Comparison of ENCODE assay signal across 8 mouse cellular contexts in the genomic region with DNA sequence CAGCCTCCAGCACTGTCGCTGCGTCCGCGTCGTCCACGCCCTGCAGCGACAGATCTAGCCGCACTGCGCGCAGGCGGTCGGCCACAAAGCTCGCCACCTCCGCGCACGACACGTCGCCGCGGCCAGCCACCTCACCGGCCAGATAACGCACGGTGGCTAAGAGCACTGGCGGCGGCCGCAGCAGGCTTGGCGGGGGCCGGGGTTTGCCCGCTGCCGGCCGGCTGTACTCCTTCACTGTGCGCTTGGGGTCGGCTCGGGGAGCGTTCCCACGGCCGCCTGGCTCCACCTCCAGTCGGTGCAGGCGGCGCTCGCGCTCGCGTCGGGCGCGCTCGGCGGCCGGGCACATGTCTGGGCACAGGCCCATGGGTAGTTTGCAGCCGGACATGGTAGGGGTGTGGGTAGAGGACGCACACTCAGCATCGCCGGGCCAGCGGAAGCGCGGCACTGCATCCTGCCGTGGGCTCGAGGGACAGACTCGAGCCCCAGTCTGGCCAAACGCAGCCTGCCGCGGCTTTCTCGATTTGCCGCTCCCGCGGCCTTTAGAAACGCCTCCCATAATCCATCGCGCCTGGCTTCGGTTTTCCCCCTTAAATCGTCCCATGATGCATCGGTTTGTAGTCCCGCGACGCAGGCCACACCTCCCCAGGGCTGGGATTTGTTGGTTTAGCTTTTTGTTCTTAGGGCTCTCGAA. TPM values are rescaled to one million over a fixed set of nuclear protein-coding genes. Genes with fewer than 3 reads are reported as not detected.
DNase-seq lines count a peak whose midpoint lies in the region; ATAC-seq and TF ChIP-seq lines count a peak whose summit lies in the region.

Sac3d1 (minus strand) TSS at position 665 of the 691 bp plus-strand sequence.

- in situ Hi-C loops in ES-E14 (cut with MboI; ENCODE audit: low sequenced_read_pairs in 2 of 2, unreplicated experiment in 2 of 2), result no loop called here

- peaks cover 2 to 17% of the 10 kb centered on the region in 2 experiments; a peak in 1 of 4 replicates for H3K4me1 ChIP-seq in ES-E14 (ENCODE audit: control insufficient read depth in 2 of 2, insufficient read depth in 2 of 2, low read length in 2 of 2, poor library complexity in 1 of 2)
- peaks cover 13% of the 10 kb centered on the region for H3K4me1 ChIP-seq in forebrain, embryonic 14.5 days (ENCODE audit: control insufficient read depth, insufficient read depth, low read length)
- H3K4me1 ChIP-seq in neural tube, embryonic 15.5 days, result peaks cover 30% of the 10 kb centered on the region

- intact Hi-C loops in heart, postnatal 14 days (cut with DNase I), result no loop called here

- peak within 1 kb of the TSS; percentile 75 for H3K27ac ChIP-seq in ES-E14 (ENCODE audit: insufficient read depth, low read depth, low read length, poor library complexity, severe bottlenecking)
- H3K27ac ChIP-seq in forebrain, embryonic 14.5 days (ENCODE audit: low read depth, low read length), result peak within 1 kb of the TSS; percentile 90
- peak within 1 kb of the TSS; percentile 95 for H3K27ac ChIP-seq in neural tube, embryonic 15.5 days (replicated peaks)

- peak within 1 kb of the TSS; percentile 86 to 96 for H3K4me3 ChIP-seq in ES-E14 (ENCODE audit: insufficient read depth in 1 of 2, low read depth in 1 of 2, low read length in 2 of 2, poor library complexity in 1 of 2, severe bottlenecking in 1 of 2)
- peak within 1 kb of the TSS; percentile 81 for H3K4me3 ChIP-seq in forebrain, embryonic 14.5 days (ENCODE audit: low read depth, low read length)
- peak within 1 kb of the TSS; percentile 71 for H3K4me3 ChIP-seq in neural tube, embryonic 15.5 days (replicated peaks)

- peak; percentile 92 for DNase-seq in ES-E14 (ENCODE audit: low read depth, low spot score)
- DNase-seq in cerebellum, adult 11 months, result peak; percentile 83
- peak; percentile 98 for DNase-seq in forebrain, embryonic 14.5 days (ENCODE audit: low spot score)
- DNase-seq in heart, postnatal 14 days, result peak; percentile 85 to 88
- DNase-seq in layer of hippocampus, adult 11-12 months (ENCODE audit: low spot score), result peak; percentile 89
- DNase-seq in lung, adult 18-20 months, result peak; percentile 92 to 93
- peak; percentile 89 for DNase-seq in testis, postnatal 14 days (ENCODE audit: low spot score)

- peak; percentile 92 for ATAC-seq in forebrain, embryonic 14.5 days
- ATAC-seq in neural tube, embryonic 15.5 days (ENCODE audit: low FRiP score), result peak; percentile 92

- under 1% methylated on average over 73 of the region's 77 CpGs for whole genome bisulfite sequencing in forebrain, embryonic 14.5 days
- under 1% methylated on average over 77 of the region's 77 CpGs for WGBS in neural tube, embryonic 15.5 days

- peak within 1 kb of the TSS; percentile 92 for H3K9ac ChIP-seq in ES-E14 (ENCODE audit: insufficient read depth, low read depth, low read length, poor library complexity, severe bottlenecking)
- peak within 1 kb of the TSS; percentile 86 for H3K9ac ChIP-seq in forebrain, embryonic 14.5 days (ENCODE audit: low read length)
- H3K9ac ChIP-seq in neural tube, embryonic 15.5 days (replicated peaks), result peak within 1 kb of the TSS; percentile 78

- peaks cover 18% of the 10 kb centered on the region for H3K36me3 ChIP-seq in ES-E14 (ENCODE audit: control insufficient read depth, insufficient read depth, low read length, poor library complexity, severe bottlenecking)
- peaks cover 31% of the 10 kb centered on the region for H3K36me3 ChIP-seq in forebrain, embryonic 14.5 days (ENCODE audit: control insufficient read depth, insufficient read depth, low read length)
- H3K36me3 ChIP-seq in neural tube, embryonic 15.5 days, result peaks cover 29% of the 10 kb centered on the region

- H3K4me2 ChIP-seq in forebrain, embryonic 14.5 days (ENCODE audit: low read length), result peak within 1 kb of the TSS; percentile 86
- peak within 1 kb of the TSS; percentile 92 for H3K4me2 ChIP-seq in neural tube, embryonic 15.5 days

- H3K27me3 ChIP-seq in forebrain, embryonic 14.5 days (replicated peaks; ENCODE audit: control insufficient read depth, insufficient read depth, low read length), result no peaks in the 10 kb centered on the region
- H3K27me3 ChIP-seq in neural tube, embryonic 15.5 days (replicated peaks), result no peaks in the 10 kb centered on the region

- no peaks in the 10 kb centered on the region for H3K9me3 ChIP-seq in ES-E14 (ENCODE audit: control insufficient read depth, insufficient read depth, low read depth, low read length)
- H3K9me3 ChIP-seq in forebrain, embryonic 14.5 days (replicated peaks; ENCODE audit: control insufficient read depth, low read length), result no peaks in the 10 kb centered on the region
- no peaks in the 10 kb centered on the region for H3K9me3 ChIP-seq in neural tube, embryonic 15.5 days (replicated peaks)

TF ChIP-seq in ES-E14, 5 proteins besides CTCF, POLR2A, EP300 and RAD21:
- TF ChIP-seq ZC3H11A (IDR thresholded peaks at IDR 0.05; ENCODE audit: borderline replicate concordance, low read depth, low read length) (no peak), CHD2 (IDR thresholded peaks at IDR 0.05; ENCODE audit: low read depth, low read length) (0 out of 2 replicates have a peak, but pooled peaks have one; percentile 0), MAFK (IDR thresholded peaks at IDR 0.05; ENCODE audit: insufficient read depth, low read depth, low read length) (no peak), HCFC1 (IDR thresholded peaks at IDR 0.05; ENCODE audit: borderline replicate concordance, insufficient read depth, low read length) (peak; percentile 84), ZNF384 (IDR thresholded peaks at IDR 0.05; ENCODE audit: low read depth, low read length) (no peak)
TF ChIP-seq in ES-E14: peak in this region for 2.

RNA-seq across cellular contexts. Expression of gene Sac3d1, which starts in this region (rescaled TPM):
- 25.2 and 28.2 TPM in 2 replicates for total RNA-seq in ES-E14 (2012; rRNA removed)
- polyA plus RNA-seq in forebrain, embryonic 14.5 days (2014; fragmentation: Nextera tagmentation; extraction: Ambion mirVana), result 56.4 and 57.6 TPM in 2 replicates
- 1 to 10 TPM; 9.4 to 9.7 TPM for total RNA-seq in heart, postnatal 14 days (2021)
- 52.7 and 53.4 TPM in 2 replicates for polyA plus RNA-seq in neural tube, embryonic 15.5 days (2015; fragmentation: Nextera tagmentation; extraction: Ambion mirVana)

Comparison
In these comparisons a context has a peak if more than half of its experiments do, and no peak if none do; other contexts are left out.
1. Peak in every context shown above with its lines: DNase-seq, ATAC-seq, H3K4me3 ChIP-seq and H3K27ac ChIP-seq.